Mouse (Mus musculus) forebrain, embryonic 16.5 days (tissue): ENCODE measurements around the gene Nudt5. TPM values are rescaled to one million over a fixed set of nuclear protein-coding genes. Genes with fewer than 3 reads are reported as not detected.
A peak's percentile ranks its signal among the peaks of the same experiment; 100 is the strongest.

Experiments
- ATAC-seq: fragments of 200-750 bp; cut with Nextera tagmentation; 2 replicates; pipeline ENCODE4 v1.8.0; 2017; ENCODE audit warnings: mild to moderate bottlenecking, moderate library complexity
- H3K27ac ChIP-seq: fragments of 300-500 bp; sonication (generic); 2 replicates; pipeline ENCODE4 v1.5.1; 2014; ENCODE audit warnings: low read length, control low read depth
- H3K27me3 ChIP-seq: fragments of 300-500 bp; sonication (generic); replicated peaks from 2 replicates; pipeline ENCODE4 v1.6.1; 2014; ENCODE audit warnings: low read length; ENCODE audit not compliant: control insufficient read depth, insufficient read depth
- H3K36me3 ChIP-seq: fragments of 300-500 bp; sonication (generic); 2 replicates; pipeline ENCODE4 v1.6.1; 2014; ENCODE audit not compliant: control insufficient read depth, insufficient read depth
- H3K4me1 ChIP-seq: fragments of 300-500 bp; sonication (generic); replicated peaks from 2 replicates; pipeline ENCODE4 v1.6.1; 2014; ENCODE audit warnings: low read length; ENCODE audit not compliant: control insufficient read depth, insufficient read depth
- H3K4me2 ChIP-seq: fragments of 300-500 bp; sonication (generic); 2 replicates; pipeline ENCODE4 v1.6.1; 2014; ENCODE audit warnings: mild to moderate bottlenecking, low read length, control low read depth
- H3K4me3 ChIP-seq: fragments of 300-500 bp; sonication (generic); replicated peaks from 2 replicates; pipeline ENCODE4 v1.5.1; 2014; ENCODE audit warnings: mild to moderate bottlenecking, low read length, control low read depth
- H3K9ac ChIP-seq: fragments of 300-500 bp; sonication (generic); replicated peaks from 2 replicates; pipeline ENCODE4 v1.6.1; 2014; ENCODE audit warnings: low read depth, low read length, control low read depth
- H3K9me3 ChIP-seq: fragments of 300-500 bp; sonication (generic); 2 replicates; pipeline ENCODE4 v1.6.1; 2016; ENCODE audit warnings: low read length; ENCODE audit not compliant: control insufficient read depth
- WGBS: fragments of 180-500 bp; shearing (Covaris S2); extraction: QIAGEN DNeasy Blood & Tissue Kit; methylation state at CpG from one replicate; pipeline ENCODE4 v1.1.7; 2014; 5-methylcytosine and 5-hydroxymethylcytosine counted together
- polyA plus RNA-seq: library from polyadenylated mRNA; unstranded; fragments of >200 nt; fragmentation: Nextera tagmentation; extraction: Ambion mirVana; gene quantifications from 2 replicates; pipeline ENCODE4 v1.2.1, GENCODE M21; 2015

Nudt5 gene
- polyA plus RNA-seq, 1 experiment from 2014 or later, result 31.3 TPM

GRCm38 (mm10) chr2:5851116-5851515 lies 6.3 kb downstream of the Nudt5 start:
- Histone ChIP-seq H3K27ac (no peak overlapping the region), H3K9ac (no peak overlapping the region), H3K4me1 (peaks cover 2% of the 10 kb centered on the region), H3K27me3 (no peaks in the 10 kb centered on the region), H3K36me3 (no peaks in the 10 kb centered on the region), H3K4me3 (no peak overlapping the region), H3K9me3 (no peaks in the 10 kb centered on the region), H3K4me2 (no peak overlapping the region)
- ATAC-seq, result no peak
- 95% methylated on average over 9 of the region's 9 CpGs for WGBS

- no peak overlapping the region for H3K4me3 ChIP-seq
- no peaks in the 10 kb centered on the region for H3K4me1 ChIP-seq
- no peak overlapping the region for H3K4me2 ChIP-seq
- WGBS, result 86% methylated on average over 5 of the region's 5 CpGs
- no peaks in the 10 kb centered on the region for H3K27me3 ChIP-seq
- ATAC-seq, result no peak
- no peak overlapping the region for H3K9ac ChIP-seq
- H3K27ac ChIP-seq, result no peak overlapping the region
- no peaks in the 10 kb centered on the region for H3K9me3 ChIP-seq
- H3K36me3 ChIP-seq, result no peaks in the 10 kb centered on the region
These were observed 7.0 kb downstream of the Nudt5 start for GRCm38 (mm10) chr2:5851866-5852265.

- peaks cover 14% of the 10 kb centered on the region for H3K36me3 ChIP-seq
- no peaks in the 10 kb centered on the region for H3K27me3 ChIP-seq
- no peaks in the 10 kb centered on the region for H3K9me3 ChIP-seq
- no peaks in the 10 kb centered on the region for H3K4me1 ChIP-seq
- H3K9ac ChIP-seq, result no peak within 1 kb of the TSS
- no peak within 1 kb of the TSS for H3K4me3 ChIP-seq
- ATAC-seq, result no peak
- WGBS, result 89% methylated on average over 3 of the region's 3 CpGs
- H3K27ac ChIP-seq, result no peak within 1 kb of the TSS
- no peak within 1 kb of the TSS for H3K4me2 ChIP-seq
These were observed 18.0 kb downstream of the Nudt5 start, which contains the start of gene Gm13199 for GRCm38 (mm10) chr2:5862834-5863233. TSS of gene Gm13199 (minus strand) at chr2:5862934.

GRCm38 (mm10) chr2:5867681-5868080 lies 22.9 kb downstream of the Nudt5 start:
- H3K9me3 ChIP-seq, result no peaks in the 10 kb centered on the region
- 79% methylated on average over 2 of the region's 2 CpGs for whole genome bisulfite sequencing
- no peak for ATAC-seq
- H3K4me1 ChIP-seq, result no peaks in the 10 kb centered on the region
- H3K36me3 ChIP-seq, result peaks cover 26% of the 10 kb centered on the region
- no peak overlapping the region for H3K4me2 ChIP-seq
- no peaks in the 10 kb centered on the region for H3K27me3 ChIP-seq
- H3K27ac ChIP-seq, result no peak overlapping the region
- H3K4me3 ChIP-seq, result no peak overlapping the region
- H3K9ac ChIP-seq, result no peak overlapping the region

GRCm38 (mm10) chr2:5869746-5870145 lies 24.9 kb downstream of the Nudt5 start:
- no peaks in the 10 kb centered on the region for H3K9me3 ChIP-seq
- H3K36me3 ChIP-seq, result peaks cover 39% of the 10 kb centered on the region
- H3K27me3 ChIP-seq, result no peaks in the 10 kb centered on the region
- no peaks in the 10 kb centered on the region for H3K4me1 ChIP-seq
- no peak overlapping the region for H3K9ac ChIP-seq
- no peak overlapping the region for H3K4me2 ChIP-seq
- no peak overlapping the region for H3K27ac ChIP-seq
- H3K4me3 ChIP-seq, result no peak overlapping the region
- WGBS, result 92% methylated on average over 5 of the region's 5 CpGs
- ATAC-seq, result no peak

- H3K9ac ChIP-seq, result no peak overlapping the region
These were observed 32.6 kb downstream of the Nudt5 start for GRCm38 (mm10) chr2:5877446-5877845.

GRCm38 (mm10) chr2:5888865-5889264 lies 44.0 kb downstream of the Nudt5 start:
- Histone ChIP-seq H3K27ac (no peak overlapping the region), H3K4me1 (peaks cover 3% of the 10 kb centered on the region), H3K9ac (no peak overlapping the region), H3K9me3 (no peaks in the 10 kb centered on the region), H3K4me3 (no peak overlapping the region), H3K4me2 (no peak overlapping the region), H3K27me3 (no peaks in the 10 kb centered on the region), H3K36me3 (peaks cover 22% of the 10 kb centered on the region)
- 87% methylated on average over 5 of the region's 5 CpGs for WGBS
- no peak for ATAC-seq

More at GRCm38 (mm10) chr2:5877446-5877845, 32.6 kb downstream of the Nudt5 start:
- Histone ChIP-seq H3K4me2 (no peak overlapping the region), H3K36me3 (peaks cover 48% of the 10 kb centered on the region), H3K4me3 (no peak overlapping the region), H3K27ac (no peak overlapping the region), H3K4me1 (no peaks in the 10 kb centered on the region), H3K27me3 (no peaks in the 10 kb centered on the region), H3K9me3 (no peaks in the 10 kb centered on the region)
- ATAC-seq, result no peak
- WGBS, result 77% methylated on average over 3 of the region's 3 CpGs

- Histone ChIP-seq H3K9ac (no peak overlapping the region), H3K27me3 (no peaks in the 10 kb centered on the region), H3K4me2 (no peak overlapping the region), H3K4me3 (no peak overlapping the region), H3K9me3 (no peaks in the 10 kb centered on the region), H3K4me1 (peaks cover 6% of the 10 kb centered on the region), H3K27ac (no peak overlapping the region), H3K36me3 (peaks cover 21% of the 10 kb centered on the region)
- no peak for ATAC-seq
- WGBS, result 72% methylated on average over 2 of the region's 2 CpGs
These were observed 44.6 kb downstream of the Nudt5 start for GRCm38 (mm10) chr2:5889412-5889811.

GRCm38 (mm10) chr2:5894296-5894695 lies 49.5 kb downstream of the Nudt5 start:
- Histone ChIP-seq H3K27me3 (no peaks in the 10 kb centered on the region), H3K4me1 (peaks cover 8% of the 10 kb centered on the region), H3K4me2 (peak overlapping the region; percentile 74), H3K4me3 (peak overlapping the region; percentile 95), H3K36me3 (peaks cover 2% of the 10 kb centered on the region; the same call in 1 of the 2 replicates), H3K9ac (peak overlapping the region; percentile 93), H3K27ac (no peak overlapping the region), H3K9me3 (no peaks in the 10 kb centered on the region)
- ATAC-seq, result 0 out of 2 replicates have a peak, but pooled peaks have one; percentile 14
- 40% methylated on average over 11 of the region's 11 CpGs for WGBS
